Mouse (Mus musculus) cerebellum, adult (tissue): ENCODE data around the gene Upk3b.

Experiments
- ATAC-seq: cut with Nextera tagmentation; 2 replicates; pipeline ENCODE4 v1.9.2; 2017; ENCODE audit warnings: mild to moderate bottlenecking, moderate library complexity, mixed read lengths; ENCODE audit not compliant: insufficient number of reproducible peaks, low FRiP score, low TSS enrichment

Upk3b gene

GRCm38 (mm10) chr5:136038258-136039214 is at the start of gene Upk3b:
Upk3b (plus strand) TSS chr5:136038496.
- no peak for ATAC-seq

DNA sequence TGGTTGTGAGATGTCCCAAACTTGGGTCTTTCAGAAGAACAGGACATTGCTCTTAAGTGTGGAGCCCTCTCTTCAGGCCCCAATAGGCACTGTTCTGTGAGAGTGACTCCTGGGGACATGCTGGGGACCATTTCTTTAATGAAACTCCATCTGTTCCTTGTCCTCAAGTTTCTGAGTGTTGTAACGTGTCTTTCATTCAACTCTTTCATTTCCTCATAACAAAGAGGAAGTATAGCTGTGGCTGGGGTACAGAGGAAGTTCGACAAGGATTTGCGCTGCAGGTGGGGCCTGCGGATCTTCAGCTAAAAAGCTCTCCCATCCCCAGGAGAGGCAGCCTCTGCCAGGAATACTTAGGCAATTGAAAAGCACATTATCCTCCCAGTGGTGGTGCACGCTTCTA is 47.7 kb upstream of the Upk3b start:
- ATAC-seq = no peak

- no peak for ATAC-seq
Measured at GRCm38 (mm10) chr5:135993381-135993965, 44.8 kb upstream of the Upk3b start.

- no peak for ATAC-seq
Measured at GRCm38 (mm10) chr5:135994335-135994724, 44.0 kb upstream of the Upk3b start.

- peak; percentile 94 for ATAC-seq
Measured at GRCm38 (mm10) chr5:135994725-135995687, 43.3 kb upstream of the Upk3b start, which contains the start of gene Dtx2. Dtx2 (plus strand) TSS chr5:135994800.

DNA sequence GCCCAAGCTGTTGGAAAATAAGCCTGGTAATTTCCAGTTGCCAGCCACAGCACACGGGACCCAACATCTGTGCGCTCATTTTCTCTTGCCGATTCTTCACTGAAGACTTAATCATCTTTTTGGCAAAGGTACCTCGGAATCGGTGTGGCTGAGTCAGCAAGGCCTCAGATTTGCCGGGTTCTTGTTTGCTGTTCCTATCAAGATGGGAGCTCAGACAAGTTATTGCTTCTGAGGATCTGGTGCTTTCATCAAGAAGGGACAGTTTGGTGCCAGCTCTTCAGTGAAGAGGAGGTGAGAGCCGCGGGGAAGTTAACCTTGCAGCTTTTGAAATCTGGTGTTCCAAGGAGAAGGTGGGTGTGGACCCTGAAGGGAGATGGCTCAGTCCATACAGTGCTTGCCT is 42.1 kb upstream of the Upk3b start:
- ATAC-seq = no peak

GRCm38 (mm10) chr5:136001222-136001621 is 37.1 kb upstream of the Upk3b start:
- no peak for ATAC-seq

DNA sequence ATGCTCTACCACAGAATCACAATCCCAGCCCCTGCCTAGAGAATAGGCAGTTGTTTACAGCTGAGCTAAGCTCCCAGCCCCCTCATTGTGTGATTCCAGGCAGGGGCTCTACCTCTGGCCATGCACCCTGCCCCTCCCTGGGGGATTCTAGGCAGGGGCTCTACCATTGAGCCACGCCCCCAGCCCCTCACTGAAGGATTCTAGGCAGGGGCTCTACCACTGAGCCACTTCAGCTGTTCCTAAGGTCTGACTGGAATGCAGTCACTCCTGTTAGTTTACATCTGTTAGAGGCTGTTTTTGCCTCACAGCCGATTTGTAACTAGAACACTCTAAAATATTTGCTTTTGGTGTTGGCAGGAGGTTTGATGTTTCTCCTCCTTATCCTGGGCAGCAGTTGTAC is 36.0 kb upstream of the Upk3b start:
- no peak for ATAC-seq

- ATAC-seq = no peak
Measured at GRCm38 (mm10) chr5:136002751-136003151, 35.5 kb upstream of the Upk3b start.

DNA sequence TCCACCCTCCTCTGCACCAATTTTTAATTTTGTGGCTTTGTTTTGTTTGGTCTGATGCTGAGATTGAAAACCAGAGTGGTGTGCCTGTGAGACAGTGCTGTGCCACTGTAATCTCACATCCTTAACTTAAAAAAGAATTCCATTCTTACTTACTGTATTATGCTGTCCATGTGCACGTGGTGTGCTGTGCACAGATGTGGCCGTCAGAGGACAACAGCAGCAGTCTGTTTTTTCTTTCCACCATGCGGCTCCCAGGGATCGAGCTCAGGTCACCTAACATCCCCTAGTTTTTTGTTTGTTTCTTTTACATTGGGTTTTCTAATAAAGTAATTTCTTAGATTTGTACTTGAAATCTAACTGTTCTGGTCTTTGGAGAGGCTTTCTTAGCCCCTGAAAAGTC is 33.8 kb upstream of the Upk3b start:
- no peak for ATAC-seq

GRCm38 (mm10) chr5:136007745-136008144 is 30.6 kb upstream of the Upk3b start:
- no peak for ATAC-seq

DNA sequence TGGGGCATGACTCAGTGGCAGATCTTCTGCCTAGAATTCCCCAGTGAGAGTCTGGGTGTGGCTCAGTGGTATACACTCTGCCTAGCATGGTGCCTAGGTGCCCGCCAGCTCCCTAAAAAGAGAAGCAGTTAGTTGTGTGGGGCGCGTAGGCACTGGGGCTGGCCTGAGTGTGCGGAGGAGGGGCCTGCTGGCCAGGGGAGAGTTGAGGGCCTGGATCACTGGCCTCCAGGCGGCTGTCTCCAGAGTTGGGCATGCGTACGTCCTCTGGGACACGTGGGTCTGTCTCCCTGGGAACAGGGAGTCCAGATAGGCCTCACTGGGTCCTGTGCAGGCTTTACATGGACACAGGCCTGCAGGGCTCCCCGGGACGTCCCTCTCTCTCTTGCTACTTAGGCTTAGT is 23.4 kb upstream of the Upk3b start:
- no peak for ATAC-seq

GRCm38 (mm10) chr5:136015586-136015985 is 22.7 kb upstream of the Upk3b start:
- ATAC-seq = no peak

- ATAC-seq = no peak
Measured at GRCm38 (mm10) chr5:136016014-136016876, 22.1 kb upstream of the Upk3b start.

- no peak for ATAC-seq
Measured at GRCm38 (mm10) chr5:136017262-136017661, 21.0 kb upstream of the Upk3b start.

DNA sequence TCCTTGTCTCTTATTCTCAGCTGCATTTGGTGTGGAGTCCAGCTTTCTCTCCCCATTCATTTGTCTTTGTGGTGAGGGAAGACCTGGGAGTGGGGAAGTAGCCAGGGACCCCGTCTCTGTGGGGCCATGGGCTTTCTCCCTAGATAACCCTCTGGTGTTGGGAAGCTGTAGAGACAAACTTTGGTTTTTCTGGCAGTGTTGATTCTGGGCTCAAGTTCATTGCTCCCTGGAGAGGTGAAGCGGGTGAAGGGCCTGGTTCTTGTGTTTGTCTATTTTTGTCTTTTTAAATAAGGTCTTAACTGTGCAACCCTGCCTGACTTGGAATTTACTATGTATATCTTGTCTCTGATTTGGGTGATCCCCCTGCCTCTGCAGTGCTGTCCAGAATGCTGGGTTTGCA is 19.6 kb upstream of the Upk3b start:
- ATAC-seq = no peak

DNA sequence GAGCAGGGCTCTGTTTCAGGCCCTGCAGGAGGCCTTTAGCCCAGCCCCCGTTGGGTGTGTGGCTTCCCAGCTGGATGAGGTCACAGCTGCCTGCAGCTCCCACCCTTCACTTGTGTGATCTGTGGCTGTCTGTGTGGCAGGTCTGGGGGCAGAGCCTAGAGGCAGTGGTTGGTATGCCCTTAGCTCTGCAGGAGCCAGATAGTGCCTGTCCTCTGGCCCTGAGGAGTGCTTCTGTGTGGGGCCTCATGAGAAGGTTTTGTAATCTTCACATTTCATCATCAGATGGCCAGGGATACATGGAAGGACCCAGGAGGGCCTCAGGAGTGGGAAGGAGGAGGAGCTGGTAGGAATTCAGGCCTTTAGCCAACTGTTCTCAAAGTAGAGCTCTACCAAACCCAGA is 18.4 kb upstream of the Upk3b start:
- no peak for ATAC-seq

GRCm38 (mm10) chr5:136025712-136026111 is 12.6 kb upstream of the Upk3b start:
- no peak for ATAC-seq

DNA sequence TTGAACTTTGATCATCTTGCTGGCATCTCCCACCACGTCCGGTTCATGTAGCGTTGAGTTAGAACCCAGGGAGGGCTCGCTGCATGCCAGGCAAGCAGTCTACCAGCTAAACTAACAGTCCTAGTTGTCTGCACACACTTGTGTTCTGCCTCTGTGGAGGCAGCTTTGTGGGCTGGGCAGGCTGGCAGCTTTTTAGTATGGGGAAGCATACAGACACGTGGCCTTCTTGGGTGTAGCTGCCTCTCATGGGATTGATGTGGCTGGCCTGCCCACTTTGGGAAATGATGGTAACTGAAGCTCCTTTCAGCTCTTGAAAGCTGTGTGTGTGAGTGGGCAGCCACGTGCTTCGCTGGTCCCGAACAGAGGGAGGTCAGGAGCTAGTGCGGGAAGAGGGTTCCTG is 11.4 kb upstream of the Upk3b start:
- ATAC-seq = no peak
